Mouse (Mus musculus) myocyte (in vitro differentiated cells): Measurements from ENCODE around the gene Xab2.

Experiments used
- E2F4 ChIP-seq: IDR thresholded peaks from one replicate; pipeline ENCODE4 v1.6.1; 2011; ENCODE audit warnings: mild to moderate bottlenecking, control low read depth, moderate library complexity; ENCODE audit not compliant: insufficient read depth
- POLR2A ChIP-seq: IDR thresholded peaks from one replicate; pipeline ENCODE4 v1.6.1; 2011; ENCODE audit warnings: low read depth, mild to moderate bottlenecking, control low read depth, moderate library complexity; ENCODE audit not compliant: insufficient read length
- POLR2AphosphoS2 ChIP-seq: IDR thresholded peaks from one replicate; pipeline ENCODE4 v1.6.1; 2011; ENCODE audit warnings: low read depth, control low read depth; ENCODE audit not compliant: insufficient read length
- TCF12 ChIP-seq: IDR thresholded peaks from one replicate; pipeline ENCODE4 v1.6.1; 2011; ENCODE audit warnings: mild to moderate bottlenecking, control low read depth; ENCODE audit not compliant: poor library complexity, insufficient read depth, severe bottlenecking
- USF1 ChIP-seq: IDR thresholded peaks from one replicate; pipeline ENCODE4 v1.6.1; 2011; ENCODE audit warnings: low read depth, mild to moderate bottlenecking, control low read depth, moderate library complexity

DNA sequence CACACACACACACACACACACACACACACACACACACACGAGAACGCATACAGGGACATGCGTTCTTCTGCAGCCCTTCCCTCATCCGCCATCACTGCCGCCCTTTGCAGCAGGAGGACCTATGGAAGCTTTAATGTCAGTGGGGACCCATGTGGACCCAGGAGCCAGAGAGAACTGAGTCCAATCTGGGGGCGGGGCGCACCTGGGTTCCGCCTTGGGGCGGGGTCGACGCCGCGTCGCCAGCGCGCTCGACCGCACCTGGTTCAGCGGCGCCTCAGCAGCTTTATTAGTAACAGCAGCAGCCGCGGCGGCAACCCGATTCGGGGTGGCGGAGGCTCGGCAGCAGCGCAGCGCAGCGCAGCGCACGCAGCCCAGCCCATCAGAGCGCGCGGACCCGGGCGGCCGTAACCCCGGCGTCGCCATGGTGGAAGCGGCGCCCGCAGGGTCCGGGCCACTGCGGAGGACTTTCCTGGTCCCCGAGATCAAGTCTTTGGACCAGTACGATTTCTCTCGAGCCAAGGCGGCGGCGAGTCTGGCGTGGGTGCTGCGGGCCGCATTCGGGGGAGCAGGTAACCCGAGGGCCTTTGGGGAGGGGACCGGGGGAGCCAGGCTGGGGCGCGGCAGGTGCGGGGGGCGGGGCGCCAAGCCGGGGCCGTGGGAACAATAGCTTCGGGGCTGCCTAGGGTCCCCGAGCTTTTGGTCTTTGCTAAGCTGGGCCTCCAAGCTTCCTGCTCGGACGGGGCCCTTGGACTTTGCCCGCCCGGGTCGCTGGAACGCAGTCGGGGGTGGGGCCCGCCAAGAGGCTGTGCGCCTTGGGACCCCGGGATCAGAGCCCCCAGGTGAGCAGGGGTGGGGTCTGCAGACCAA, 33.5 kb downstream of the Xab2 start:
- TF ChIP-seq TCF12, result no peak
- no peak for TF ChIP-seq POLR2A
- TF ChIP-seq E2F4, result no peak
- no peak for TF ChIP-seq POLR2AphosphoS2
- TF ChIP-seq USF1, result no peak
